Mouse (Mus musculus): Measurements from ENCODE around the gene Atp5j2.
"Not testable (repeated sequence)": the region's sequence is repeated elsewhere in the genome, so short reads cannot be mapped to it uniquely, and the experiment has no call there.

The Atp5j2 gene

GRCm38 (mm10) chr5:145191962-145192361, at the start of gene Atp5j2:
Gene Atp5j2 (minus strand): TSS chr5:145192062.
- no peak for DNase-seq

GRCm38 (mm10) chr5:145234636-145235035, 42.8 kb upstream of the Atp5j2 start:
- DNase-seq: no peak

- DNase-seq: no peak
These were observed 40.1 kb upstream of the Atp5j2 start for GRCm38 (mm10) chr5:145231893-145232411.

- DNase-seq: peak; percentile 98
These were observed 39.6 kb upstream of the Atp5j2 start, which contains the start of gene Zfp655 for GRCm38 (mm10) chr5:145231367-145231871. Gene Zfp655 (plus strand): TSS chr5:145231715.

- no peak for DNase-seq
These were observed 38.8 kb upstream of the Atp5j2 start for GRCm38 (mm10) chr5:145230641-145231040.

GRCm38 (mm10) chr5:145229283-145229682, 37.4 kb upstream of the Atp5j2 start:
- DNase-seq: not testable (repeated sequence)

GRCm38 (mm10) chr5:145226453-145226852, 34.6 kb upstream of the Atp5j2 start:
- DNase-seq: no peak

- no peak for DNase-seq
These were observed 31.5 kb upstream of the Atp5j2 start for GRCm38 (mm10) chr5:145223395-145223794.

GRCm38 (mm10) chr5:145222840-145223239, 31.0 kb upstream of the Atp5j2 start:
- DNase-seq: no peak

GRCm38 (mm10) chr5:145219981-145220380, 28.1 kb upstream of the Atp5j2 start:
- DNase-seq: no peak

- no peak for DNase-seq
These were observed 26.8 kb upstream of the Atp5j2 start for GRCm38 (mm10) chr5:145218671-145219070.

- DNase-seq: no peak
These were observed 26.3 kb upstream of the Atp5j2 start for GRCm38 (mm10) chr5:145218206-145218605.

- DNase-seq: no peak
These were observed 25.9 kb upstream of the Atp5j2 start for GRCm38 (mm10) chr5:145217746-145218145.

GRCm38 (mm10) chr5:145214679-145215078, 22.8 kb upstream of the Atp5j2 start:
- no peak for DNase-seq

- DNase-seq: no peak
These were observed 21.6 kb upstream of the Atp5j2 start for GRCm38 (mm10) chr5:145213505-145213904.

- no peak for DNase-seq
These were observed 20.4 kb upstream of the Atp5j2 start for GRCm38 (mm10) chr5:145212216-145212615.

- DNase-seq: no peak
These were observed 19.5 kb upstream of the Atp5j2 start for GRCm38 (mm10) chr5:145211340-145211739.

GRCm38 (mm10) chr5:145208391-145208790, 16.5 kb upstream of the Atp5j2 start:
- not testable (repeated sequence) for DNase-seq

GRCm38 (mm10) chr5:145207954-145208353, 16.1 kb upstream of the Atp5j2 start:
- DNase-seq: no peak

- no peak for DNase-seq
These were observed 15.5 kb upstream of the Atp5j2 start for GRCm38 (mm10) chr5:145207385-145207784.

GRCm38 (mm10) chr5:145205041-145205440, 13.2 kb upstream of the Atp5j2 start:
- DNase-seq: no peak

GRCm38 (mm10) chr5:145203936-145204691, 12.3 kb upstream of the Atp5j2 start, which contains the start of gene Zkscan5:
Gene Zkscan5 (plus strand): TSS chr5:145204562.
- DNase-seq: peak; percentile 99

- no peak for DNase-seq
These were observed 10.6 kb upstream of the Atp5j2 start for GRCm38 (mm10) chr5:145202446-145202845.

- DNase-seq: peak; percentile 76
These were observed 9.6 kb upstream of the Atp5j2 start, which contains the start of gene Zkscan14 for GRCm38 (mm10) chr5:145201321-145201991. Gene Zkscan14 (minus strand): TSS chr5:145201868.

Data from cerebellum, adult 11-12 months (tissue).